Mouse (Mus musculus): ENCODE results near the gene Ptcd1.

DNA sequence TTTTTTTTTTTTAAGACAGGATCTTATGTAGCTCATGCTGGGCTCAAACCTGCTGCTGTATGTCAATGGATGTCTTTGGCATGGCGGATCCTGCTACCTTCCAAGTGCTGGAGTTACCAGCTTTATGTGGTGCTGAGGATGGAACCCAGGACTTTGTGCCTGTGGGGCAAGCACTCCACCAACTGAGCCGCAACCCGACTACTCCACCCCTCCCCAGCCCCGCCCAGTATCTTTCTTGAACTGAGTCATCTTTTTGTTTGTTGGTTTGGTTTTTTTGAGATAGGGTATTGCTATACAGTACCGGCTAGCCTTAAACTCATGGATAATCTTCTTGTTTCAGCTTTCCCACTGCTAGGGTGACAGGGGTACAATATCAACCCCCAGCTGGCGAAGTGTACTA lies 22.5 kb upstream of the Ptcd1 start:
- no peak for TF ChIP-seq CTCF (IDR thresholded peaks at IDR 0.05; ENCODE audit: control insufficient read depth, insufficient read depth, insufficient read length)
- TF ChIP-seq USF1 (IDR thresholded peaks at IDR 0.05; ENCODE audit: low read depth) = no peak
- no peak for TF ChIP-seq CEBPB (IDR thresholded peaks at IDR 0.05; ENCODE audit: low read depth)

Data from C2C12 (cell line).